Mouse (Mus musculus): ENCODE results near the gene Ntf5.
"Not testable (repeated sequence)": the region's sequence is repeated elsewhere in the genome, so short reads cannot be mapped to it uniquely, and the experiment has no call there.

The Ntf5 gene

GRCm38 (mm10) chr7:45461781-45462180 is 48.3 kb downstream of the Ntf5 start:
- DNase-seq (ENCODE audit: extremely low read depth, low read depth) = no peak

GRCm38 (mm10) chr7:45462325-45462724 is 48.8 kb downstream of the Ntf5 start:
- DNase-seq (ENCODE audit: extremely low read depth, low read depth) = no peak

GRCm38 (mm10) chr7:45462868-45463267 is 49.4 kb downstream of the Ntf5 start:
- DNase-seq (ENCODE audit: extremely low read depth, low read depth) = not testable (repeated sequence)

GRCm38 (mm10) chr7:45463987-45464778 is 50.7 kb downstream of the Ntf5 start:
- DNase-seq (ENCODE audit: extremely low read depth, low read depth) = no peak

GRCm38 (mm10) chr7:45465112-45465511 is 51.6 kb downstream of the Ntf5 start:
- DNase-seq (ENCODE audit: extremely low read depth, low read depth) = no peak

- no peak for DNase-seq (ENCODE audit: extremely low read depth, low read depth)
Observed at GRCm38 (mm10) chr7:45465549-45465948, 52.1 kb downstream of the Ntf5 start.

GRCm38 (mm10) chr7:45466283-45467089 is 53.0 kb downstream of the Ntf5 start, which contains the start of gene Bax:
TSS of gene Bax (minus strand) at chr7:45466898.
- DNase-seq (ENCODE audit: extremely low read depth, low read depth) = peak; percentile 75

Data from MEL-GATA-1-ER (cell line).